Mouse (Mus musculus): Measurements from ENCODE around the gene Zfp989. TPM values are rescaled to one million over a fixed set of nuclear protein-coding genes. Genes with fewer than 3 reads are reported as not detected.

Zfp989 gene
- polyA plus RNA-seq (2012; rRNA removed; ENCODE audit: low replicate concordance), result not detected in 2 replicates

DNA sequence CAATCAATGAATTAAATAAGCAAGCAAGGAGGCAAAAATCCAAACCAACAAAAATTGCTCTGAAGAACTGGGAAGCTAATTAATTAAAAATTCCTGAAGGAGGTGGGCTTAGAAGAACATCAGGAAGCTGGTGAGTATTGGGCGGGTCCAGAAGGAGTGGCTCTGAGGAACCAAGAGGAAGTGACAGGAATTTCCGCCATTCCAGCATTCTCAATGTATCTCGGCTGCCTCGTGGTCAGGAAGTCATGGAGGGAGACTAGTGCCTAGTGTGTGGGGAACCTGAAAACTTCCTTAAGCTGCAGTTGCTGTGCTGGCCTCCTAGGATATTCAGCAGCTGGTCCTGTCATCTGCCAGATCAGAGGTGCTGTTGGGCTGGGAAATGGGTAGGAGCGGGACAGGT, at the start of gene Zfp989:
Gene Zfp989 (plus strand): TSS at position 220 of the 400 bp plus-strand sequence.

DNA sequence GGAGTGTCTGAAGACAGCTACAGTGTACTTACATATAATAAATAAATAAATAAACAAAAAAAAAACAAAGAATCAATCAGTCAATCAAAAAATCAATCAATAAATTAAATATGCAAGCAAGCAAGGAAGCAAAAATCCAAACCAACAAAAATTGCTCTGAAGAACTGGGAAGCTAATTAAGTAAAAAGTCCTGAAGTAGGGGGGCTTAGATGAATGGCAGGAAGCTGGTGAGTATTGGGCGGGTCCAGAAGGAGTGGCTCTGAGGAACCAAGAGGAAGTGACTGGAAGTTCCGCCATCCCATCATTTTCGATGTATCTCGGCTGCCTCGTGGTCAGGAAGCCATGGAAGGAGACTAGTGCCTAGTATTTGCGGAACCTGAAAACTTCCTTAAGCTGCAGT, 49.8 kb downstream of the Zfp989 start, which contains the start of gene Rex2:
Gene Rex2 (plus strand): TSS at position 301 of the 400 bp plus-strand sequence.

Other genes with a start within 250 kb of the Zfp989 start
- gene Gm21411, start 62.4 kb upstream of the Zfp989 start, polyA plus RNA-seq (2012; rRNA removed; ENCODE audit: low replicate concordance), result 0.24 TPM in 1 of 2 replicates, not detected in the other
- gene Rex2, start 49.9 kb downstream of the Zfp989 start, polyA plus RNA-seq (2012; rRNA removed; ENCODE audit: low replicate concordance), result 0.04 TPM in 1 of 2 replicates, not detected in the other
- gene Zfp991, start 160.1 kb downstream of the Zfp989 start, polyA plus RNA-seq (2012; rRNA removed; ENCODE audit: low replicate concordance), result 0.48 and 0.62 TPM in 2 replicates